Mouse (Mus musculus) neural tube, embryonic 12.5 days (tissue): ENCODE data around the gene Nrd1. TPM values are rescaled to one million over a fixed set of nuclear protein-coding genes. Genes with fewer than 3 reads are reported as not detected.

Experiments
- ATAC-seq: fragments of 200-750 bp; cut with Nextera tagmentation; 2 replicates; pipeline ENCODE4 v1.8.0; 2017; ENCODE audit warnings: low read depth, mild to moderate bottlenecking, moderate TSS enrichment, moderate library complexity; ENCODE audit not compliant: low FRiP score
- H3K27ac ChIP-seq: fragments of 300-500 bp; sonication (generic); 2 replicates; pipeline ENCODE4 v1.5.1; 2016
- H3K27me3 ChIP-seq: fragments of 300-500 bp; sonication (generic); replicated peaks from 2 replicates; pipeline ENCODE4 v1.6.1; 2016; ENCODE audit warnings: mild to moderate bottlenecking
- H3K36me3 ChIP-seq: fragments of 300-500 bp; sonication (generic); 2 replicates; pipeline ENCODE4 v1.6.1; 2016; ENCODE audit warnings: mild to moderate bottlenecking
- H3K4me1 ChIP-seq: fragments of 300-500 bp; sonication (generic); 2 replicates; pipeline ENCODE4 v1.6.1; 2016
- H3K4me2 ChIP-seq: fragments of 300-500 bp; sonication (generic); replicated peaks from 2 replicates; pipeline ENCODE4 v1.6.1; 2016; ENCODE audit warnings: mild to moderate bottlenecking
- H3K4me3 ChIP-seq: fragments of 300-500 bp; sonication (generic); 2 replicates; pipeline ENCODE4 v1.5.1; 2016
- H3K9ac ChIP-seq: fragments of 300-500 bp; sonication (generic); 2 replicates; pipeline ENCODE4 v1.6.1; 2016; ENCODE audit warnings: mild to moderate bottlenecking
- H3K9me3 ChIP-seq: fragments of 300-500 bp; sonication (generic); 2 replicates; pipeline ENCODE4 v1.6.1; 2016; ENCODE audit warnings: mild to moderate bottlenecking
- WGBS: fragments of 180-500 bp; shearing (Covaris S2); methylation state at CpG from one replicate; pipeline ENCODE4 v1.1.7; 2016; 5-methylcytosine and 5-hydroxymethylcytosine counted together
- polyA plus RNA-seq: library from polyadenylated mRNA; unstranded; fragments of >200 nt; fragmentation: Nextera tagmentation; extraction: Ambion mirVana; gene quantifications from 2 replicates; pipeline ENCODE4 v1.2.1, GENCODE M21; 2016

Gene Nrd1
- polyA plus RNA-seq, 1 experiment from 2014 or later: 106 TPM

DNA sequence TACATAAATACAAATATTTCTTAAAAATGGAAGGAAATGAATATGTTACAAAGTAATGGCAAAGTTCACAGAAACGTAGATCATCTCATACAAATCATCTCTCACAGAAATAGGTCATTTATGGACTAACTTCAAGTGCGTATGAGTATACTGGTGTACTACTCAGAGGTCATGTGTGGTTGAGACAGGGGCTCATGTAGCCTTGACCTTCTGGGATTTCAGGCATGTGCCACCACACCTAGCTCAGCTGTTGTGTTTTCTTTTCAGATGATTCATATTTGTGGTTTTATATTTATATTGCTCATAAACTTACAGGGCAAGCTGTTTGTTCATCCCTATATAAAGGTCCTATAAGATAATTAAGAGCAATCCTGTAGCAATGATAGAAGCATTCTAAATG is 29.8 kb downstream of the Nrd1 start:
- H3K9ac ChIP-seq: no peak overlapping the region
- no peaks in the 10 kb centered on the region for H3K27me3 ChIP-seq
- no peaks in the 10 kb centered on the region for H3K4me1 ChIP-seq
- no peaks in the 10 kb centered on the region for H3K9me3 ChIP-seq
- 98% methylated on average over 2 of the region's 2 CpGs for WGBS
- no peak overlapping the region for H3K4me2 ChIP-seq
- peaks cover 54% of the 10 kb centered on the region for H3K36me3 ChIP-seq
- H3K27ac ChIP-seq: no peak overlapping the region
- H3K4me3 ChIP-seq: no peak overlapping the region
- no peak for ATAC-seq

DNA sequence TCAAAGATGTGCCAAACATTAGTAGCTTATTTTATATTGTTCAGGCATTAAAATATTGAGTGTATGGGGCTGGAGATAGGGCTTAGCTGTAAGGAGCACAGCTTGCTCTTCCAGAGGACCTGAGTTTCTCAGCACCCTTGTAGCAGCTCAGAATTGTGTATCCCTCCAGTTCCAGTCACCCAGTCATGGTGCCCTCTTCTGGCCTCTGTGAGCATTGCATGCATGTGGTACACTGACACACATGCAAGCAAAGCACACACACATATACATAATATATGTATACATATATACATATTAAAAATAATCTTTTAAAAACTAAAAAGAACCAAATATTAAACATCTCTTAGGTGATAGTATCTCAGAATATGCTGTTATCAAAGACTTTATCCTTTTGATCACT is 35.9 kb downstream of the Nrd1 start:
- no peaks in the 10 kb centered on the region for H3K4me1 ChIP-seq
- no peak overlapping the region for H3K9ac ChIP-seq
- H3K4me3 ChIP-seq: no peak overlapping the region
- H3K36me3 ChIP-seq: peaks cover 56% of the 10 kb centered on the region
- H3K4me2 ChIP-seq: no peak overlapping the region
- H3K9me3 ChIP-seq: no peaks in the 10 kb centered on the region
- H3K27ac ChIP-seq: no peak overlapping the region
- H3K27me3 ChIP-seq: no peaks in the 10 kb centered on the region
- ATAC-seq: no peak

DNA sequence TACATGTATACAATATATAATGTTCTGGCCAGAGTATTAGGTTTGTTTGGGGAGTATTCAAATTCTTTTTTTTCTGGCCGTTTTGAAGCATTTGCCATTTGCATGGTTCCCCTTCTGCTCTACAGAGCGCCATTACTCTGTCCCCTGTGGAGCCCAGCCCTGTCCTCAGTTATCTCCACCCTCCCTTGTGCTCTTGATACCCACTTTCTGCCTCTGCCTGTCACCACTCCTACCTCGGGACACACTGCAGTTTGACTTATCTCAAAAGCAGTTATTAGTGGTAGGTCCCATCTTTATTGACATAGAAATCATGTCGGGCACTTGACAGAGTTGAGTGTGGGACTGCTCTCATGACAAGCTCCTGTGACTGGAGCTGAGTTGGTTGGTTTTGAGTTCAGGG is 42.3 kb downstream of the Nrd1 start:
- Histone ChIP-seq H3K36me3 (peaks cover 80% of the 10 kb centered on the region), H3K4me3 (no peak overlapping the region), H3K27me3 (no peaks in the 10 kb centered on the region), H3K4me2 (no peak overlapping the region), H3K4me1 (no peaks in the 10 kb centered on the region), H3K9me3 (no peaks in the 10 kb centered on the region), H3K27ac (no peak overlapping the region), H3K9ac (no peak overlapping the region)
- ATAC-seq: no peak
- WGBS: 89% methylated on average over 4 of the region's 4 CpGs

DNA sequence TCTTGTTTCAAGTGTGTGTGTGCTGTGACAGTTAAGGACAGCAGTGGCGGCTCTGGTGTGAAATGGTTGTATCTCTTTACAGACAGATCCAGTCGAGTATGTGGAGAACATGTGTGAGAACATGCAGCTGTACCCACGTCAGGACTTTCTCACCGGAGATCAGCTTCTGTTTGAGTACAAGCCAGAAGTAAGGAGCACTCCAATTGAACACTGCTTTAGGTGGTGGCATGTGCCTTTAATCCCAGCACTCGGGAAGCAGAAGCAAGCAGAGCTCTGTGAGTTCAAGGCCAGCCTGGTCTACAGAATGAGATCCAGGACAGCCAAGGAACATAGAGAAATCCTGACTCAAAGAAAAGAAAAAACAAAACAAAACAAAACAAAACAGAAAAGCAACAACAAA is 42.8 kb downstream of the Nrd1 start:
- no peak for ATAC-seq
- no peak overlapping the region for H3K4me2 ChIP-seq
- 88% methylated on average over 5 of the region's 5 CpGs for WGBS
- peaks cover 83% of the 10 kb centered on the region for H3K36me3 ChIP-seq
- no peak overlapping the region for H3K27ac ChIP-seq
- no peak overlapping the region for H3K9ac ChIP-seq
- H3K27me3 ChIP-seq: no peaks in the 10 kb centered on the region
- no peaks in the 10 kb centered on the region for H3K4me1 ChIP-seq
- H3K9me3 ChIP-seq: no peaks in the 10 kb centered on the region
- no peak overlapping the region for H3K4me3 ChIP-seq

DNA sequence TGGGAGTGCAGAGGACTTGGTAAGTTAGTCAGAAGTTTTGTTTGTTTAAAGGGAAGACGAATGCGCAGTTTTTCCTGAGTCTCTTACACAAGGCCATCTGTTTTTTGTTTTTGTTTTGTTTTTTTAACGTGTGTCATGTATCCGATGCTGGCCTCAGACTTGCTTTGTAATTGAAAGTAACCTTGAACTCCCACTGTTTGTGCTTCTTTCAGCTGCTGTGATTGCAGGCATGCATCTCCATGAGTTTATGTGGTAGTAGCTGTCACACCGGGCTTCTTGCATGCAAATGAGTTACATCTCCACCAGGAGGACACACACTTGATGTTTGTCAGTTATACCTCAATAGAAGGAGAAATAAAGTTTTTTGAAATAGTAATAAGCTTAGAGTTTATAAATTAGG is 43.3 kb downstream of the Nrd1 start:
- no peak overlapping the region for H3K4me2 ChIP-seq
- no peaks in the 10 kb centered on the region for H3K27me3 ChIP-seq
- peaks cover 80% of the 10 kb centered on the region for H3K36me3 ChIP-seq
- no peak for ATAC-seq
- H3K27ac ChIP-seq: no peak overlapping the region
- H3K4me3 ChIP-seq: no peak overlapping the region
- WGBS: 74% methylated on average over 5 of the region's 5 CpGs
- H3K9ac ChIP-seq: no peak overlapping the region
- H3K4me1 ChIP-seq: no peaks in the 10 kb centered on the region
- no peaks in the 10 kb centered on the region for H3K9me3 ChIP-seq

DNA sequence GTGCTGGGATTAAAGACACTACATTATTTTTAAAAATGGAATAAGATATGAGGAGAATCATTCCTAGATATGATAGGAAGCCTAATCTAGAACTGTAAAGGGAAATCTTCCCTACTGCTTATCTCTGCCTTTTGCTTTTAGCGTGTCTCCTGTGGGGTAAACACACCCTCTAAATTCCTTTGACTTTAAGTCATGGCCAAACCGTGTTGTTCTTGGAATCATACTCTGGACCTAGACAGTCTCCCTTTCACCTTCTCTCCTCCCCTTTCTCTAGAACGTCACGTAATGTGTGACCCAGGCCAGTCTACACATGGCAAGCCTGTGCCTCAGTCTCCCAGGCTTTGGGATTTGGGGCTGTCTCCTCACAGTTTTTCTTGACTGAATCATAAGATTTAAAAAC is 47.8 kb downstream of the Nrd1 start:
- Histone ChIP-seq H3K4me1 (no peaks in the 10 kb centered on the region), H3K27ac (no peak overlapping the region), H3K4me3 (no peak overlapping the region), H3K9me3 (no peaks in the 10 kb centered on the region), H3K27me3 (no peaks in the 10 kb centered on the region), H3K9ac (no peak overlapping the region), H3K4me2 (no peak overlapping the region), H3K36me3 (peaks cover 67% of the 10 kb centered on the region)
- ATAC-seq: no peak
- WGBS: 87% methylated on average over 4 of the region's 4 CpGs

DNA sequence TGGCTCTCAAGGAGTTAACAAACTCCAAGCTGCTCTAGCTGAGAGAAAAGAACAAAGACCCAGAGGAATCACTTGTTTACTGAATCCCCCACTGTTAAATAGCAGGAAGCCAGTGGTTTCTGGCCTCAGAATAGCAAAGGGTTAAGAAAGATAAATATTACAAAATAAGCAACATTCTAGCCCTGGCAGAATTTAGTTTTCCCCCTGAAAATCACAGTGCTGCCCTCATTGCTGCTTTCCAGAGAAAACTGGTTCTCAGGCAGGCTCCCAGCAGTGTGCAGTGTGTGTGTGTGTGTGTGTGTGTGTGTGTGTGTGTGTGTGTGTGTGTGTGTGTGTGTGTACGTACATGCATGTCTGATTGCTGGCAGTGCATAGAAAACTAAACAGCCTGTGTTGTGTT is 51.8 kb downstream of the Nrd1 start:
- Histone ChIP-seq H3K36me3 (peaks cover 71% of the 10 kb centered on the region), H3K4me1 (no peaks in the 10 kb centered on the region), H3K27me3 (no peaks in the 10 kb centered on the region), H3K9me3 (no peaks in the 10 kb centered on the region), H3K9ac (no peak overlapping the region), H3K4me3 (no peak overlapping the region), H3K4me2 (no peak overlapping the region), H3K27ac (no peak overlapping the region)
- 50% methylated on average over 1 of the region's 1 CpGs for WGBS
- ATAC-seq: no peak

DNA sequence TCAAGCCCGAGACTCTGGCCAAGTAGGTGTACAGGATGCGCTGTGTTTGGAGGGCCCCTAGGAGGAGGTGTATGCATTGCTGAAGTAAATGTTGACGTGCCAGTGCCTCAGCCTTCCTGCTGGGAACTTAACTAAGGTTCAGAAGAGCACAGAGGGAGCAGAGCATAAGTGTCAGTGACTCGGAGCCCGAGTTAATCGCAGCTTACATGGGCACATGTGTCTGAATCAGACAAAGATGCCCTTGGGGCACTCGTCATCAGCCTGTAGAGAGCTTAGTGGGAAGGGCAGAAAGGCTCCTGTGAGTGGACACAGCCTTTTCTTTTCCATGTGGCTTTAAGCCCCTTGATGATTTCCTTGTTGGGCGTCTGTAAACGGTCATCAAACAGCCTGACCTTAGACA is 53.5 kb downstream of the Nrd1 start:
- ATAC-seq: no peak
- Histone ChIP-seq H3K4me3 (no peak overlapping the region), H3K4me1 (no peaks in the 10 kb centered on the region), H3K36me3 (peaks cover 75% of the 10 kb centered on the region), H3K27ac (no peak overlapping the region), H3K9ac (no peak overlapping the region), H3K27me3 (no peaks in the 10 kb centered on the region), H3K4me2 (no peak overlapping the region), H3K9me3 (no peaks in the 10 kb centered on the region)
- WGBS: 77% methylated on average over 9 of the region's 9 CpGs

DNA sequence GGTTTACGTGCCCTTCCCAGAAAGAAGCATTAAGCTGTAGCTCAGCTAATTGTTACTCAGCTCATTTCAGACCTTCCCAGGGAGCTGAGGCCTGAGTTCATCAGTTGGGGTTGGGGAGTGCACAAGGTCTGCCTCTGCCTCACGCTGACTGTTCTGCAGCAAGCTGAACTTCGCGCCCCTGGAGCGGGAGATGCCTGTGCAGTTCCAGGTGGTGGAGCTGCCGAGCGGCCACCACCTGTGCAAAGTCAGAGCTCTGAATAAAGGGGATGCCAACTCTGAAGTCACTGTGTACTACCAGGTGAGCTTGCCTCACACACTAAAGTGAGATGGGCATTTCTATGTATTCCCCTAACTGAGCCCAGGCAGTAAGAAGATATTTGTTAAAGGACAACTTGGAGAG is 55.9 kb downstream of the Nrd1 start:
- WGBS: 88% methylated on average over 7 of the region's 7 CpGs
- H3K27ac ChIP-seq: no peak overlapping the region
- H3K9me3 ChIP-seq: no peaks in the 10 kb centered on the region
- peaks cover 75% of the 10 kb centered on the region for H3K36me3 ChIP-seq
- H3K9ac ChIP-seq: no peak overlapping the region
- no peaks in the 10 kb centered on the region for H3K4me1 ChIP-seq
- H3K4me2 ChIP-seq: no peak overlapping the region
- H3K27me3 ChIP-seq: no peaks in the 10 kb centered on the region
- no peak overlapping the region for H3K4me3 ChIP-seq
- no peak for ATAC-seq

DNA sequence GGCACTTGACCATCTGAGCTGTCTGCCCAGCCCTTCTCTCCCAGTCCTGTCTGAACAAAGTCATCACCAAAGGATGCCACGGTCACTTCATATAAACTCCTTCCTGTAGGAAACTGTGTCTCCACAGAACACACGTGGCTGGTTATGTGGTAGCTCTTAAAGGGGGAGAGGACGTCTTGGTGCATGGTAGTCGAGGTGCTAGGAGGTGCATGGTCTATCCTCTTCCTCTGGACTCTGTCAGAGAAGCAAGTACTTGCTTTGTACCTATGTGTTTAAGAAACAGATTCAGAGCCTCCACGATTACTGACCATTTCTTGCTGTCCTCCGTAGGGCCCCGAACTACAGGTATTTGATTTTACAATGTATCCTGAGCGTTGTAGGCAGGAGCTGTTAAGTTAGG is 57.2 kb downstream of the Nrd1 start:
- Histone ChIP-seq H3K4me3 (no peak overlapping the region), H3K27ac (no peak overlapping the region), H3K4me2 (no peak overlapping the region), H3K9me3 (no peaks in the 10 kb centered on the region), H3K4me1 (no peaks in the 10 kb centered on the region), H3K36me3 (peaks cover 83% of the 10 kb centered on the region), H3K9ac (no peak overlapping the region), H3K27me3 (no peaks in the 10 kb centered on the region)
- ATAC-seq: no peak
- 95% methylated on average over 8 of the region's 8 CpGs for WGBS

DNA sequence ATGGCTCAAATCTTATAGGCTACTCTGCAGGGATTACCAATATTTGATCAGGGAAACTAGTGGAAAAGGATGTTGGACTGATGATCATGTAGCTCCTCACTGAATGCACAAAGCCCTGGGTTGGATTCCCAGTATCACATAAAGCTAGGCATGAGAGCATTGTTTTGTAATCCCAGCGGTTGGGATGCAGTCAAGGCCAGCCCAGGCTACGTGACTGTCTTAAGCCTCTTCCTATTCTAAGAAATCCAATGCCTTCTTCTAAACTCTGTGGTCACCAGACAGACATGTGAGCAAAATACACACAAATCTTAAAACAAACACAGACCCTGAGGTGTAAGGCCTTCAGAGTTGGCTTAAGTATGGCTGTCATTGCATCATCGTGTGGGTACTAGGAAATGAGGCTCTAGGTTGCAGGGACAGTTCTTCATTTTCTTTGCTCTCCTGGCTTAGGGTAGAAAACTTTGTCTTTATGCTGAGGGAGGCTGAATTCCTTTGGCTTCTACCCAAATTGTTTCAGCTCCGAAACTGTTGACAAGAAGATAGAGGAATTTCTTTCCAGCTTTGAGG is 58.9 kb downstream of the Nrd1 start:
- Histone ChIP-seq H3K4me1 (no peaks in the 10 kb centered on the region), H3K36me3 (peaks cover 93% of the 10 kb centered on the region), H3K27me3 (no peaks in the 10 kb centered on the region), H3K9ac (no peak overlapping the region), H3K4me2 (no peak overlapping the region), H3K4me3 (no peak overlapping the region), H3K27ac (no peak overlapping the region), H3K9me3 (no peaks in the 10 kb centered on the region)
- 94% methylated on average over 4 of the region's 4 CpGs for WGBS
- ATAC-seq: no peak

DNA sequence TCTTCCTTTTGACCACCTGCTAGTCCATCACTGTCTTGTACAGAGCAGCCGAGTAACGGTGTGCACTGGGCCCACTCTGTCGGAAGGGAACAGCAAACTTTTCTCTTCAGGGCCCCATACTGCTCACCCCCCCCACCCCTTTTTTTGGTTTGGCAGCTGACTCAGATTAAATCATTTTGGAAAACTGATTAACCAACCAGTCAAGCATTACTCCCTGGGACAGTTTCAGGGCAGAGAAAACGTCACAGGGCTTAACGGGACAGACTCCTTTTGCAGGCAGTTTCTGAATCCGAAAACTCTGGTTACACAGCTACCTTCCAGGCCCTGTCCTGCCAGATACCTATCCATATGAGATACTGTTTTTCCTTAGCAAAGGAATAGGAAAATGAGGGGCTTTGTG is 64.5 kb downstream of the Nrd1 start:
- no peak for ATAC-seq
- Histone ChIP-seq H3K9ac (no peak overlapping the region), H3K9me3 (no peaks in the 10 kb centered on the region), H3K27me3 (no peaks in the 10 kb centered on the region), H3K27ac (no peak overlapping the region), H3K4me3 (no peak overlapping the region), H3K36me3 (peaks cover 89% of the 10 kb centered on the region), H3K4me2 (no peak overlapping the region), H3K4me1 (no peaks in the 10 kb centered on the region)
- 87% methylated on average over 6 of the region's 6 CpGs for WGBS

DNA sequence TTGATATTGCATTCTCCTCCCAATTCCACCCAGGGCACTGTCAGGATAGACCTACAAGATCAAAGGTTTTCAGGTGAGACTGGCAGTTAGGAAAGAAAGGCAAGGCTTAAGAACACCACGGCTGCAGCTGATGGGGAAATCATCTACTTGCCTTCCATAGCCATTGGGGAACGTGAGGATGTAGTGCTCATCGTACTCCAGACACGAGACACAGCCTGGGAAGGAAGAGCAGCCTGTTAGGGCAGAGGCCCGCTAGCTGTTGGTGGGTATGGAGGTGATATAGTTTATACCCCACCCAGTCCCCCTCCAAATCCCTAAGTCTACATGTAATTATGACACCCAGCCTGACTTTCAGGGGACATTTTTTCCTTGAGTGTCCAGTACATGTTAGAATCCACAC is 65.3 kb downstream of the Nrd1 start:
- H3K4me2 ChIP-seq: no peak overlapping the region
- no peaks in the 10 kb centered on the region for H3K9me3 ChIP-seq
- H3K4me1 ChIP-seq: no peaks in the 10 kb centered on the region
- no peak overlapping the region for H3K9ac ChIP-seq
- peaks cover 88% of the 10 kb centered on the region for H3K36me3 ChIP-seq
- H3K4me3 ChIP-seq: no peak overlapping the region
- no peak for ATAC-seq
- no peaks in the 10 kb centered on the region for H3K27me3 ChIP-seq
- 95% methylated on average over 5 of the region's 5 CpGs for WGBS
- H3K27ac ChIP-seq: no peak overlapping the region
